8 mouse cellular contexts compared by ENCODE assay signal in genomic region chr3:53044238-53044637, GRCm38 (mm10). TPM values are rescaled to one million over a fixed set of nuclear protein-coding genes. Genes with fewer than 3 reads are reported as not detected.
DNase-seq lines count a peak whose midpoint lies in the region; ATAC-seq and TF ChIP-seq lines count a peak whose summit lies in the region.

No protein-coding gene starts in this region.

- H3K27ac ChIP-seq in kidney, embryonic 16.5 days (ENCODE audit: low read length) = peak overlapping the region; percentile 79
- H3K27ac ChIP-seq in embryonic fibroblast, embryonic 13.5 days (ENCODE audit: insufficient read depth, low read length) = peak overlapping the region; percentile 94
- no peak overlapping the region for H3K27ac ChIP-seq in midbrain, embryonic 12.5 days (replicated peaks)

- WGBS in kidney, embryonic 16.5 days = 47% methylated on average over 7 of the region's 7 CpGs
- WGBS in midbrain, embryonic 12.5 days = 76% methylated on average over 7 of the region's 7 CpGs

- ATAC-seq in kidney, embryonic 16.5 days (ENCODE audit: low FRiP score, low TSS enrichment) = no peak
- no peak for ATAC-seq in midbrain, embryonic 12.5 days (ENCODE audit: low FRiP score, low read depth)
- ATAC-seq in erythroid progenitor cell, adult 5-6 weeks (replicated peaks; ENCODE audit: low FRiP score, poor library complexity, severe bottlenecking) = no peak

- peak overlapping the region; percentile 89 for H3K4me2 ChIP-seq in kidney, embryonic 16.5 days (replicated peaks; ENCODE audit: low read depth, low read length)
- H3K4me2 ChIP-seq in midbrain, embryonic 12.5 days (replicated peaks) = peak overlapping the region; percentile 37

- DNase-seq in kidney, adult 11 months = no peak
- DNase-seq in hindlimb bud, embryonic 11.5 days (ENCODE audit: extremely low spot score, low read depth, low spot score) = peak; percentile 84
- no peak for DNase-seq in urinary bladder, postnatal 36 days (ENCODE audit: low spot score in 2 of 2)
- no peak for DNase-seq in thymus, postnatal 10 days (ENCODE audit: low spot score in 2 of 2)

- peaks cover 11% of the 10 kb centered on the region; the same call in 1 of the 2 replicates for H3K4me1 ChIP-seq in kidney, embryonic 16.5 days (ENCODE audit: insufficient read depth, low read length)
- peaks cover 8% of the 10 kb centered on the region for H3K4me1 ChIP-seq in embryonic fibroblast, embryonic 13.5 days (ENCODE audit: control insufficient read depth, insufficient read depth, low read length)
- H3K4me1 ChIP-seq in midbrain, embryonic 12.5 days = peaks cover 17% of the 10 kb centered on the region; the same call in 1 of the 2 replicates

- TF ChIP-seq CTCF in embryonic fibroblast, embryonic 13.5 days (IDR thresholded peaks at IDR 0.05; ENCODE audit: borderline replicate concordance, insufficient read depth, low read length) = no peak

- peak overlapping the region; percentile 80 for H3K4me3 ChIP-seq in kidney, embryonic 16.5 days (ENCODE audit: low read length)
- H3K4me3 ChIP-seq in embryonic fibroblast, embryonic 13.5 days (ENCODE audit: insufficient read depth, low read length) = peak overlapping the region; percentile 74
- H3K4me3 ChIP-seq in midbrain, embryonic 12.5 days = peak overlapping the region; percentile 1; the same call in 1 of the 2 replicates

- TF ChIP-seq POLR2A in embryonic fibroblast, embryonic 13.5 days (IDR thresholded peaks at IDR 0.05; ENCODE audit: low read depth, low read length) = no peak

- 0 out of 2 replicates have a peak, but pooled peaks cover 3% of the 10 kb centered on the region for H3K36me3 ChIP-seq in kidney, embryonic 16.5 days (ENCODE audit: insufficient read depth, low read length)
- no peaks in the 10 kb centered on the region for H3K36me3 ChIP-seq in midbrain, embryonic 12.5 days

- H3K9me3 ChIP-seq in kidney, embryonic 16.5 days (ENCODE audit: low read length) = no peaks in the 10 kb centered on the region
- H3K9me3 ChIP-seq in midbrain, embryonic 12.5 days = no peaks in the 10 kb centered on the region

- 0 out of 2 replicates have a peak, but pooled peaks cover 3% of the 10 kb centered on the region for H3K27me3 ChIP-seq in kidney, embryonic 16.5 days (ENCODE audit: insufficient read depth, low read length)
- H3K27me3 ChIP-seq in midbrain, embryonic 12.5 days = peaks cover 24% of the 10 kb centered on the region

- peak overlapping the region; percentile 36; the same call in 1 of the 2 replicates for H3K9ac ChIP-seq in kidney, embryonic 16.5 days (replicated peaks; ENCODE audit: low read length)
- no peak overlapping the region for H3K9ac ChIP-seq in midbrain, embryonic 12.5 days (replicated peaks)

RNA-seq across cellular contexts. Expression of gene Lhfp, which starts 2.9 kb away (rescaled TPM):
- 130 and 139 TPM in 2 replicates for polyA plus RNA-seq in kidney, embryonic 16.5 days (2015; fragmentation: Nextera tagmentation; extraction: Ambion mirVana)
- 223 and 225 TPM in 2 replicates for polyA plus RNA-seq in embryonic fibroblast, embryonic 13.5 days (2011; ENCODE audit: insufficient read length, low read depth, missing spikeins)
- 41.9 and 49.4 TPM in 2 replicates for polyA plus RNA-seq in midbrain, embryonic 12.5 days (2016; fragmentation: Nextera tagmentation; extraction: Ambion mirVana)
- 1.1 TPM in 1 of 2 replicates, not detected in the other for total RNA-seq in erythroid progenitor cell, adult 5-6 weeks (2015; ENCODE audit: low replicate concordance)
- total RNA-seq in erythroid progenitor cell, adult 5-6 weeks (2017; ENCODE audit: low replicate concordance) = 1.4 TPM in 1 of 2 replicates, not detected in the other

RNA-seq across cellular contexts. Expression of gene Cog6, which starts 27.2 kb away (rescaled TPM):
- polyA plus RNA-seq in kidney, embryonic 16.5 days (2015; fragmentation: Nextera tagmentation; extraction: Ambion mirVana) = 52.4 and 53.3 TPM in 2 replicates
- 29.3 and 34.1 TPM in 2 replicates for polyA plus RNA-seq in embryonic fibroblast, embryonic 13.5 days (2011; ENCODE audit: insufficient read length, low read depth, missing spikeins)
- polyA plus RNA-seq in midbrain, embryonic 12.5 days (2016; fragmentation: Nextera tagmentation; extraction: Ambion mirVana) = 58.6 and 58.7 TPM in 2 replicates
- 5.4 and 20.2 TPM in 2 replicates for total RNA-seq in erythroid progenitor cell, adult 5-6 weeks (2015; ENCODE audit: low replicate concordance)
- 4.0 and 10.7 TPM in 2 replicates for total RNA-seq in erythroid progenitor cell, adult 5-6 weeks (2017; ENCODE audit: low replicate concordance)

Comparison
In these comparisons a context has a peak if more than half of its experiments do, and no peak if none do; other contexts are left out.
1. H3K4me3 ChIP-seq: peak in every context shown above with its lines; median percentile 80 in kidney, embryonic 16.5 days; 74 in embryonic fibroblast, embryonic 13.5 days; 1 in midbrain, embryonic 12.5 days.